Mouse (Mus musculus) spleen, adult 2 months (tissue): ENCODE data around the gene Pde4c.

ENCODE experiments used
- CTCF ChIP-seq: fragments of 200-500 bp; IDR thresholded peaks from 2 replicates; pipeline ENCODE4 v1.5.1; 2011; ENCODE audit warnings: mild to moderate bottlenecking, inconsistent platforms; ENCODE audit not compliant: insufficient read depth, insufficient read length, insufficient replicate concordance; ENCODE audit errors: extremely low read depth
- POLR2A ChIP-seq: fragments of 200-500 bp; IDR thresholded peaks from 2 replicates; pipeline ENCODE4 v1.6.1; 2011; ENCODE audit warnings: low read depth, low read length, inconsistent platforms

DNA sequence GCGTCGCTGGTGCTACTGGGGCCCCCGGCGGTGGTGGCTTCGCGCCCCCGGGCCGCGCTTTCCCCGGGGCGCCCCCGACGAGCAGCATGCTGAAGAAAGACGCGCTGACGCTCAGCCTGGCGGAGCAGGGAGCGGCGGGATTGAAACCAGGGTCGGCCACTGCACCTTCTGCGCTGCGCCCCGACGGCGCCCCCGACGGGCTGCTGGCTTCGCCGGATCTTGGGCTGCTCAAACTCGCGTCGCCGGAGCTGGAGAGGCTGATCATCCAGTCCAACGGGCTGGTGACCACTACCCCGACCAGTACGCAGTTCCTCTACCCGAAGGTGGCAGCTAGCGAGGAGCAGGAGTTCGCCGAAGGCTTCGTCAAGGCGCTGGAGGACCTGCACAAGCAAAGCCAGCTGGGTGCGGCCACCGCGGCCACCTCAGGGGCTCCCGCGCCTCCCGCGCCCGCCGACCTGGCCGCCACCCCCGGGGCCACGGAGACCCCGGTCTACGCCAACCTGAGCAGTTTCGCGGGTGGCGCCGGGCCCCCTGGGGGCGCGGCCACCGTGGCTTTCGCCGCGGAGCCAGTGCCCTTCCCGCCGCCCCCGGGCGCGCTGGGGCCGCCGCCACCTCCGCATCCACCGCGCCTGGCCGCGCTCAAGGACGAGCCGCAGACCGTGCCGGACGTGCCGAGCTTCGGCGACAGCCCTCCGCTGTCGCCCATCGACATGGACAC, 24.2 kb upstream of the Pde4c start:
- TF ChIP-seq POLR2A (no peak), CTCF (no peak)
